Mouse (Mus musculus): ENCODE measurements around the gene Ikzf3. TPM values are rescaled to one million over a fixed set of nuclear protein-coding genes. Genes with fewer than 3 reads are reported as not detected.
A peak's percentile ranks its signal among the peaks of the same experiment; 100 is the strongest.

The Ikzf3 gene
- polyA plus RNA-seq, 1 experiment from 2014 or later: 0.20 TPM

DNA sequence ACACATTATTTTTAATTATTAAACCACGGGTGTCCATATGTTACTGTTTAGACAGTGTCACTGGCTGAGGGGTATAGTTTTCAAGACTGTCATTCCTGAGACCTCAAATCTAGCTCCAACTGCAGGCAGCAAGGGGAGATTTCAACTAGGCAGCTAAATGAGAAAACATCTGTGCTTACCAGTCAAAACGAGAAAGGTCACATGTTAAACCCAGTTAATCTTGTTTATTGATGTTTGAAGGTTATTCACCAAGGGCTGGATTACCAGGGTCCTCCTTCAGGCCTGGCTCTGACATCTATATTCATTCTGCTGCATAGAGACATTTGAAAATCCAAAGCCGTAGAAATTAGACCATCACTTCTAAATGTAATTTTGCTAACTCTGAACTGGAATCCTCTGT is 40.9 kb downstream of the Ikzf3 start:
- no peak for ATAC-seq (ENCODE audit: low read depth)
- Histone ChIP-seq H3K4me3 (ENCODE audit: low read depth, low read length) (no peak overlapping the region), H3K4me1 (ENCODE audit: control insufficient read depth, insufficient read depth, low read length) (peaks cover 5% of the 10 kb centered on the region; the same call in 1 of the 2 replicates), H3K9me3 (ENCODE audit: control insufficient read depth, low read length) (no peaks in the 10 kb centered on the region), H3K27me3 (ENCODE audit: control insufficient read depth, insufficient read depth, low read length) (no peaks in the 10 kb centered on the region), H3K4me2 (ENCODE audit: low read depth, low read length) (no peak overlapping the region), H3K36me3 (ENCODE audit: control insufficient read depth, insufficient read depth, low read length) (no peaks in the 10 kb centered on the region), H3K27ac (ENCODE audit: low read depth, low read length) (no peak overlapping the region), H3K9ac (replicated peaks; ENCODE audit: low read depth, low read length) (no peak overlapping the region)
- 66% methylated on average over 3 of the region's 3 CpGs for WGBS

DNA sequence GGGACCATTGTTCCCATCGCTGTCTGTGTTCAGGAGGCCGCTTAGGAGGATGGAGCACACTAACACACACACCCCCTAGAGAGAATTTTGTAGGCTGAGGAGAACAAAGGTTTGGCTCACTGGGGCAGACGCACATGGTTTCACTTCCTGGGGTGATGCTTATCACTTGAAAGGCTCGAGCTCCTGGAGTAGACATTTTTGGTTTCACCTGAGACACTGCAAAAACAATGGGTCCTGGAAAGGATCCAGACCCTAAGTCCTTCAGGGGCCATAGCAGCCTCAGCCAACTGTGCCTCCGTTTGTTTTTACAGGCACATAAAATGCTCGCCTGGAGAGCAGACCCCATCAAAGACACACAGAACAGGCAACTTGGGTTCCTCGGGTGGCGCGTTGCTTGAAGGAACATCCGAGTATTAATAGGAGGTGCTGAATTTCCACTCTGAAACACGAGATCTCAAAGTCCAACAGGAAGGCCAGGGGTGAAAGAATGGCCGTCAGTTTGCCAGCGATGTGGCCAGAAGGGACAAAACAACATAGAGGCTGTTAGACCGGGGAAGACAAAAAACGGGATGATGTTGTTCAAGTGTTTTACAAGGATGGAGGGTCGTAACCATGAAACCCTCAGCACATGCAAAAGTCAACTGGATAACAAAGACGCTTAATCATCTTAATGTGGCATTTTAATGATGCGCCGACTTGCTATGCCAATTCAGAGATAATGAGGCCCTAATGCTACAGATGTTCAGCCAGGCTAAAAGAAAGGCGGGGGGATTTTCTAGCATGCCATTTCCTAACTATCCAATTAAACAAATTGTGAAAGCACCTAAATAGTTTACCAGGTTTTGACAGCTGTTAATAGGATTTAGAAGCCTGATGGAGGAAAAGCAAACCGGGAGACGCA is 48.2 kb downstream of the Ikzf3 start:
- Histone ChIP-seq H3K4me3 (ENCODE audit: low read depth, low read length) (no peak overlapping the region), H3K4me2 (ENCODE audit: low read depth, low read length) (peak overlapping the region; percentile 12; the same call in 1 of the 2 replicates), H3K4me1 (ENCODE audit: control insufficient read depth, insufficient read depth, low read length) (peaks cover 11% of the 10 kb centered on the region; the same call in 1 of the 2 replicates), H3K36me3 (ENCODE audit: control insufficient read depth, insufficient read depth, low read length) (no peaks in the 10 kb centered on the region), H3K9me3 (ENCODE audit: control insufficient read depth, low read length) (no peaks in the 10 kb centered on the region), H3K9ac (replicated peaks; ENCODE audit: low read depth, low read length) (peak overlapping the region; percentile 22; the same call in 1 of the 2 replicates), H3K27ac (ENCODE audit: low read depth, low read length) (peak overlapping the region; percentile 85), H3K27me3 (ENCODE audit: control insufficient read depth, insufficient read depth, low read length) (no peaks in the 10 kb centered on the region)
- 8% methylated on average over 22 of the region's 22 CpGs for WGBS
- peak; percentile 73 for ATAC-seq (ENCODE audit: low read depth)

DNA sequence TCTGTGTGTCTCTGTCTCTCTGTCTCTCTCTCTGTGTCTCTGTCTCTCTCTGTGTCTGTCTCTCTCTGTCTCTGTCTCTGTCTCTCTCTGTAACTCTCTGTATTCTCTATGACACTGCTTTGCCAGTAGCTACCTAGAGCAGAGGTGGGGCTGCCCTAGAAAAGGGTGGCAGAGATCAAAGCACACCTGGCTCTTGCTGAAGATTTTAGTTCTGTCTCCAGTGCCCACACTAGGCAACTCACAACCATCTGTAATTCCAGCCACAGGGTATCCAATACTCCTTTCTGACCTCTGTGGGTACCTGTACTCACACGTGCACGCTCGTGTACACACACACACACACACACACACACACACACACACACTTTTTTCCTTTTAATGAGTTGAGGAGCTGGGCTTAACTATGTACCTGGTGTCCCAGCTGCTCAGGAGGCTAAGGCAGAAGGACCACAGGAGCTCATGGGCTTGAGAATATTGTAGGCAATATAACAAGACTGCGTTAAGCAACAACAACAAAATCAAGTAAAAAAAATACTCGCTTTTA is 50.6 kb downstream of the Ikzf3 start:
- 89% methylated on average over 5 of the region's 5 CpGs for WGBS
- no peak overlapping the region for H3K4me2 ChIP-seq (ENCODE audit: low read depth, low read length)
- H3K27ac ChIP-seq (ENCODE audit: low read depth, low read length): no peak overlapping the region
- H3K9me3 ChIP-seq (ENCODE audit: control insufficient read depth, low read length): no peaks in the 10 kb centered on the region
- H3K4me1 ChIP-seq (ENCODE audit: control insufficient read depth, insufficient read depth, low read length): peaks cover 6% of the 10 kb centered on the region; the same call in 1 of the 2 replicates
- ATAC-seq (ENCODE audit: low read depth): no peak
- no peaks in the 10 kb centered on the region for H3K36me3 ChIP-seq (ENCODE audit: control insufficient read depth, insufficient read depth, low read length)
- H3K27me3 ChIP-seq (ENCODE audit: control insufficient read depth, insufficient read depth, low read length): no peaks in the 10 kb centered on the region
- H3K4me3 ChIP-seq (ENCODE audit: low read depth, low read length): no peak overlapping the region
- H3K9ac ChIP-seq (replicated peaks; ENCODE audit: low read depth, low read length): no peak overlapping the region

DNA sequence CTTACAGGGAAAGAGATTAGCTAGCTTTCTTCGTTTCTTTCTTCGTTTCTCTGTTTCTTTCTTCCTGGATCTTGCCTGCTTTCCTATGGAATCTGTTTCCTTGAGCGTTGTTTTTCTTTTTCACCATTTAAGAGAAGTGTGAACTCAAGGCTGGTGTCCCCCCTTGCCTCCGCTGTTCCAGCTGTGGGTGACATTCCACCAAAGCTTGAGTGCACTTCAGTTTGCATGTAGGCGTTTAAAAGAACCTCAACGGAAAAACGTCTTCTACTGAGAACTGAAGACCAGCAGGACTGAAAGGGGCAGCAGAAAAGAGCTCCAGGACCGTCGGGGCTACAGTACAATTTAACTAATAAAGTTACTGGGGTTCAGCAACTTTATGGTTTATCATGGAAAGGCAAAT is 52.4 kb downstream of the Ikzf3 start:
- no peak overlapping the region for H3K4me3 ChIP-seq (ENCODE audit: low read depth, low read length)
- no peak overlapping the region for H3K9ac ChIP-seq (replicated peaks; ENCODE audit: low read depth, low read length)
- no peak for ATAC-seq (ENCODE audit: low read depth)
- peaks cover 12% of the 10 kb centered on the region; the same call in 1 of the 2 replicates for H3K4me1 ChIP-seq (ENCODE audit: control insufficient read depth, insufficient read depth, low read length)
- H3K4me2 ChIP-seq (ENCODE audit: low read depth, low read length): no peak overlapping the region
- 77% methylated on average over 9 of the region's 9 CpGs for WGBS
- H3K27ac ChIP-seq (ENCODE audit: low read depth, low read length): no peak overlapping the region
- H3K36me3 ChIP-seq (ENCODE audit: control insufficient read depth, insufficient read depth, low read length): no peaks in the 10 kb centered on the region
- no peaks in the 10 kb centered on the region for H3K27me3 ChIP-seq (ENCODE audit: control insufficient read depth, insufficient read depth, low read length)
- no peaks in the 10 kb centered on the region for H3K9me3 ChIP-seq (ENCODE audit: control insufficient read depth, low read length)

DNA sequence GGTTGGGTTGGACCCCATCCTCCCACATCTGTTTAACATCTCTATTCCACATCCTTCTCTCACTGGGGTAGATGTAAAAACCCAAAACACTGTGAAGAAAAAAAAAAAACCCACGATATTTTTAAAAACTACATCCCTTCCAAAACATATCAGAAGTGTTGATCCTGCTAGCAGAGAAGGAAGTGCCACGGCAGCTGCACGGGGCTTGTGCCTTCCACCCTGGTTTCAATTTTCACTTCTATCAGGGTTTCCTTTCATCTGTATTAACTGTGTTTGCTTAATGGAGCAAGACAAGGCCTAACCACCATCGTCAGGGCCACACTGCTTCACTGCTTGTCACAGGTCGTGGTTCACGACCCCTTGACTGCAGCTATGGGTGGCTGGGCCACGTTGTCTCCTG is 52.9 kb downstream of the Ikzf3 start:
- no peaks in the 10 kb centered on the region for H3K36me3 ChIP-seq (ENCODE audit: control insufficient read depth, insufficient read depth, low read length)
- 17% methylated on average over 7 of the region's 7 CpGs for WGBS
- no peaks in the 10 kb centered on the region for H3K27me3 ChIP-seq (ENCODE audit: control insufficient read depth, insufficient read depth, low read length)
- H3K4me3 ChIP-seq (ENCODE audit: low read depth, low read length): no peak overlapping the region
- no peak overlapping the region for H3K9ac ChIP-seq (replicated peaks; ENCODE audit: low read depth, low read length)
- H3K4me2 ChIP-seq (ENCODE audit: low read depth, low read length): no peak overlapping the region
- no peak for ATAC-seq (ENCODE audit: low read depth)
- H3K27ac ChIP-seq (ENCODE audit: low read depth, low read length): no peak overlapping the region
- no peaks in the 10 kb centered on the region for H3K9me3 ChIP-seq (ENCODE audit: control insufficient read depth, low read length)
- H3K4me1 ChIP-seq (ENCODE audit: control insufficient read depth, insufficient read depth, low read length): peaks cover 12% of the 10 kb centered on the region; the same call in 1 of the 2 replicates

DNA sequence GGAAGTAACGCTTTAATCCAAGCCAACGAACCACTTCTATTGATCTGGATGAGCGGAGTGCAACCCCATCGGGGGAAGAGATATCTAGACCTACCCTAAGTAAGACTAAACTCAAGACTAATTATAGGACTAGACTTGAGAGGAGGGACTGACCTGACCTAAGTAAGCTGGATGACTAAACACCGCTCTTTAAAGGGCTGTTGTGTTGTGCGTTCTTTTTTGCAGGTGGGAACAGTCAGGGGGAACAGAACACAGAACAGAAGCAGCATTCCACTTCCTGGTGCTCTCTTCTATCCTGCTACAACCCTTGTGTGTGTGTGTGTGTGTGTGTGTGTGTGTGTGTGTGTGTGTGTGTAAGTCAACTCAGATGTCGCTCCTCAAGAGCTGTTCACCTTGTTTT is 54.3 kb downstream of the Ikzf3 start:
- no peak for ATAC-seq (ENCODE audit: low read depth)
- 92% methylated on average over 7 of the region's 7 CpGs for WGBS

DNA sequence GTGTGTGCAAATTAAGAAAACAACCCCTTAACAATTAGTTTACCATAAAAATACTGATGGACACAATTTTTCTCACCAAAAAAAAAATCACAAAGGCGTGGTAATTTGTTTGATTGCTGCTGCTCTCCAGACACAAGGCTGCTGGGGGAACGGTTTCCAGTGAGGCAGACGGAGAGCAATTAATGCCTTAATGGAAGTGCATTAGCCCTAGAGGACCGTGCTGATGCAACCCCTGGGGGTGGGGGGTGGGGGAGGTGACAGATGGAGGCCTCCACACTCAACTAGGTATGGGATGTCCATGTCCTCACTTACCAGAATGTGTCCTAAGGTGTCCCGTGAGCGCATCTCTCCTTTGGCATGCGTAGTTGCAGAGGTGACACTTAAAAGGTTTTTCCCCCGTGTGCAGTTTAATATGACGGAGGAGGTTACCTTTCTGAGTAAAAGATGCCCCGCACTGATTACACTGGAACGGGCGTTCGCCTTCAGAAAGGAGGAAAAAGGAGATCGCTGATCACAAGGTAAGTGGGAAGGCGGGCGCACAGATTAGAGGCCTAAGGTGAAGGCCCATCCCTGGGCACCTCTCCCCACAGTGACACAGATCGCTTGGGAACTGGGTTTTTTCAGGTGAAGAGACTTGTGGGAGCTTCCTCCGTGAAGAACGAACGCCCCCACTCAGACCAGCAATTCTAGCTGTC is 57.1 kb downstream of the Ikzf3 start:
- peak; percentile 46; the same call in 1 of the 2 replicates for ATAC-seq (ENCODE audit: low read depth)
- 53% methylated on average over 20 of the region's 20 CpGs for WGBS
- H3K4me1 ChIP-seq (ENCODE audit: control insufficient read depth, insufficient read depth, low read length): peaks cover 5% of the 10 kb centered on the region; the same call in 1 of the 2 replicates
- H3K4me2 ChIP-seq (ENCODE audit: low read depth, low read length): no peak overlapping the region; the same call in 1 of the 2 replicates
- H3K9ac ChIP-seq (replicated peaks; ENCODE audit: low read depth, low read length): no peak overlapping the region
- H3K9me3 ChIP-seq (ENCODE audit: control insufficient read depth, low read length): no peaks in the 10 kb centered on the region
- 0 out of 2 replicates have a peak overlapping the region, but pooled peaks have one; percentile 57 for H3K27ac ChIP-seq (ENCODE audit: low read depth, low read length)
- no peaks in the 10 kb centered on the region for H3K27me3 ChIP-seq (ENCODE audit: control insufficient read depth, insufficient read depth, low read length)
- no peak overlapping the region for H3K4me3 ChIP-seq (ENCODE audit: low read depth, low read length)
- H3K36me3 ChIP-seq (ENCODE audit: control insufficient read depth, insufficient read depth, low read length): no peaks in the 10 kb centered on the region

More for the DNA sequence above, 54.3 kb downstream of the Ikzf3 start:
- H3K27me3 ChIP-seq (ENCODE audit: control insufficient read depth, insufficient read depth, low read length): no peaks in the 10 kb centered on the region
- no peak overlapping the region for H3K4me2 ChIP-seq (ENCODE audit: low read depth, low read length)
- H3K4me3 ChIP-seq (ENCODE audit: low read depth, low read length): no peak overlapping the region
- no peak overlapping the region for H3K9ac ChIP-seq (replicated peaks; ENCODE audit: low read depth, low read length)
- H3K27ac ChIP-seq (ENCODE audit: low read depth, low read length): no peak overlapping the region
- no peaks in the 10 kb centered on the region for H3K9me3 ChIP-seq (ENCODE audit: control insufficient read depth, low read length)
- peaks cover 5% of the 10 kb centered on the region; the same call in 1 of the 2 replicates for H3K4me1 ChIP-seq (ENCODE audit: control insufficient read depth, insufficient read depth, low read length)
- no peaks in the 10 kb centered on the region for H3K36me3 ChIP-seq (ENCODE audit: control insufficient read depth, insufficient read depth, low read length)

DNA sequence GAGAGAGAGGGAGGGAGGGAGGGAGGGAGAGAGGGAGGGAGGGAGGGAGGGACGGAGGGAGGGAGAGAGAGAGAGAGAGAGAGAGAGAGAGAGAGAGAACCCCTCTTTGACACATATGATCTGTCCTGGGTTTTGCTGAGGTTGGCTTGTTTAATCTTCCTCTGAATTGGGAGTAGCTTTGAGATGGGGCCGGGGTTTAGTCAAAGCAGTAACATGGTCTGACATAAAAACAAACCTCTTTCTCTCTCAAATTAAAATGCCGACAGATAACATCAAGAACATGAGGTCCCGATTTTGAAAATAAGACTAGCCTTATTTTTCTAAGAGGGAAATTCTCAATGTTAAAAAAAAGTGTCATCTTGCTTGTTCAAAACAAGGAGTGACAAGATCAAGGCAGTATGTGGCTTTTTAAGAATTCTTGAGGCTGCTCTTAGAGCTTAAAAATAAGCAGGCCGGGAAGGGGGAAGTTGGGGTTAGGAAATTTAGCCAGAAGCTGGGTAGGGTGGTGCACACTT is 58.2 kb downstream of the Ikzf3 start:
- Histone ChIP-seq H3K4me3 (ENCODE audit: low read depth, low read length) (no peak overlapping the region), H3K9ac (replicated peaks; ENCODE audit: low read depth, low read length) (no peak overlapping the region), H3K27ac (ENCODE audit: low read depth, low read length) (no peak overlapping the region), H3K36me3 (ENCODE audit: control insufficient read depth, insufficient read depth, low read length) (no peaks in the 10 kb centered on the region), H3K9me3 (ENCODE audit: control insufficient read depth, low read length) (no peaks in the 10 kb centered on the region), H3K4me2 (ENCODE audit: low read depth, low read length) (no peak overlapping the region), H3K27me3 (ENCODE audit: control insufficient read depth, insufficient read depth, low read length) (no peaks in the 10 kb centered on the region), H3K4me1 (ENCODE audit: control insufficient read depth, insufficient read depth, low read length) (peaks cover 5% of the 10 kb centered on the region; the same call in 1 of the 2 replicates)
- no peak for ATAC-seq (ENCODE audit: low read depth)
- WGBS: 87% methylated on average over 4 of the region's 5 CpGs

Measured in neural tube, embryonic 14.5 days (tissue).